Mouse (Mus musculus): ENCODE measurements around the gene Smad3.

DNA sequence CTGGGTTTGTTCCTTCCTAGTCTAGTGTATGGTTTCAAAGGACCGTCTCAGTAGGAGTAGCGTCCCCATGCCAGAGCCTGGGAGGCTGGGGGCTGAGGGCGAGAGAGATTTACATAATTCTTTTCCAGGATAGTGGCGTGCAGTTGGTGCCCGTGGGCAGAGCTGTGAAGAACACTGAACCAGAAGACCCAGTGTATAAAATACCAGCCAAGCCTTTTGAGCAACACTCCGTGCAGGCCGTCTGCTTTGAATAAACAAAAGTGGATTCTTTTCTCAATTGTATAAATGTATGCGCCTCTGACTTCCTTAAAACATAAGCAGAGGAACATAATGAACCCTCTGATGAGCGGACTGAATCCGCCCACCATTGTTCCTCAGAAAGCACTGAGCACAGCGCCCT lies 124.9 kb downstream of the Smad3 start:
- no peak for TF ChIP-seq CTCF (IDR thresholded peaks at IDR 0.05; ENCODE audit: control insufficient read depth, insufficient read depth, low read length)
- no peak for TF ChIP-seq POLR2A (IDR thresholded peaks at IDR 0.05; ENCODE audit: borderline replicate concordance, control insufficient read depth, low read depth, low read length)

Data from bone marrow, adult 2 months (tissue).